Mouse (Mus musculus): ENCODE measurements around the gene Olfr770.
"Not testable (repeated sequence)": the region's sequence is repeated elsewhere in the genome, so short reads cannot be mapped to it uniquely, and the experiment has no call there.

Olfr770 gene

DNA sequence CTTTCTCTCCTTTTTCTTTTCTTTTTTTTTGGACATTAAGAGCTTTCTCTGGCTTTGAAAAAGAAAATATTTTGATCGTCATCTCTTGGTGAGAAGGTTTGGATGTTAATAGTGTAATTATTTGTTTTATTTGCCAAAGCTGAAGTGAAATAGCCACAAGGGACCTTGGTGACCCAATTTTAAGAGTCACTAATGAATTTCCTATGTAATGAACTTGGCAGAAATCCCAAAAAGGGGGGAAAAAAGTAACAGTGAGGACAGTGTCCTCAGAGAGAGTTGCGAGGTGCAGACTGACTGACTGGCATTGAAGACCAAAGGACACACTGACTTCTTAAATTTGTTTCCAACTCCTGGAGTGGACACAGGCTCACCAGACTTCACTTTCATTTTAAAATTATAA lies at the start of gene Olfr770:
TSS of gene Olfr770 (minus strand) at position 101 of the 400 bp plus-strand sequence.
- no peak for DNase-seq (ENCODE audit: extremely low read depth, low read depth, low spot score)

DNA sequence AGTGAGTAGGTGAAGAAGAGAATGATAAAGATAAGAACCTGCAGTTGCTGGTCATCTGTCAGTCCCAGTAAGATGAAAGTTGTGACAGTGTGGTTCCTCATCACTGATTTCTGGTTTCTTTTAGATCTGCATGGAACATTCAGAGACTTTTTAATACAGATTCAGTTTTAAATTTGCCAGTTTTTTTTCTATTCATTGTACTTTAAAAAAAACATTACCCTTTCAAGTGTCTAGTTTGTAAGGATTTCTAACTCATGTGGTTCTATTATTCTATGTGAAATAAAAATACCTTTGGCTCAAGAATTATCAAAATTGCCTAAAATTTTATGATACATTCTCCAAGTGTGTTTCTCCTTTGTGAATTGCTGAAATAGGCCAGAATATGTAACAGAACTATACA lies 48.5 kb upstream of the Olfr770 start, which contains the start of gene Olfr773:
TSS of gene Olfr773 (minus strand) at position 101 of the 400 bp plus-strand sequence.
- not testable (repeated sequence) for DNase-seq (ENCODE audit: extremely low read depth, low read depth, low spot score)

DNA sequence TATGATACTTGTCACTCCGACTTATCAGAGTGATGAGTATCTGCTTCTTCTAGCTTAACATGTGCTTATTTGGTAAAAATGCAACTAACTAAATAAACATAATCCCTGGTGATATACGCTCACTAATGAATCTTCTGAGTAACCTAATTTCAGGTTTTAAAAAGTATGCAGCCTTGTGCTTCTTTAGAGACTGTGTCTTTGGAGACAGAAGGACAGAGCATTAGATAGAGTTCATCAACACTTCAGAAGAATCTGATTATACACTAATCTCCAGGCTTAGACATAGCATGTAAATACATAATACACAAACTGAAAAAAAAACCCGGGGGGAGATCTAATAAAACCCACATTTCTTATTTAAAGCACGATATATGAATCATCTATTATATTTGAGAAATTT lies 39.0 kb upstream of the Olfr770 start, which contains the start of gene Olfr772:
TSS of gene Olfr772 (minus strand) at position 101 of the 400 bp plus-strand sequence.
- not testable (repeated sequence) for DNase-seq (ENCODE audit: extremely low read depth, low read depth, low spot score)

DNA sequence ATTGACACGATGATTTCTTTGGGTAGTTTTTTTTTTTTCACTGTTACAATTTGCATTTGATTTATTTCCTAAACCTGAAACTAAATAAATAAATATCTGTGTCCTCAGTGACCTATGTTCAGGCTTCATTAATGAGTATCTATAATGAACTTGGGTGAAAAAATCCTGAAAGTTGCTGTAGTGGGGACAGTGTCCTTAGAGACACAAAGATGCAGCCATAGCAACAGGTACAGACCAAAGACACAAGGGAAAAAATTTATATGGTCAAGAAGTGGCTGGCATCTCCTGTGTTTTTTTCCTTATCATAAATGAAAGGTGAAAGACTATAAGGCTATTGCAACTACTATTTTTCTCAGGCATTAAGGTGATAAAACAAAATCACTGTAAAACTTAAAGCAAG lies 25.9 kb upstream of the Olfr770 start, which contains the start of gene Olfr771:
TSS of gene Olfr771 (minus strand) at position 101 of the 400 bp plus-strand sequence.
- no peak for DNase-seq (ENCODE audit: extremely low read depth, low read depth, low spot score)

DNA sequence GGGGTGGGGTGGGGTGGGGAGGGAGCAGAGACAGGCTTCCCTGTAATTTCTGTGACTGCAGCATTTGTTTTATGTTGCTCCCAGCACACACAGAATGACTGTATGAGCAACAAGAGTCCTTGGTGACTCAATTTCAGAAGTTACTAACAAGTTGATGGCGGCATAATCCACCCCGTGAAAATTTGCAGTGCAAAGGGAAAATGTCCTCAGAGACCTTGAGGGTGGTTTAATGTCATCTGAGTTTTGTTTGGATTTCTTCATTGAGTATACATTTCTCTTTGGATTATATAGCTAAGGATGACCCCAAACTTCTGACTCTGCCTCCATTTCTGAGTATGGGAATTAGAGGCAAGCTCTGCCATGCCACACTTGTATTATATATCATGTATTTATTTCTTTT lies 21.0 kb downstream of the Olfr770 start, which contains the start of gene Olfr769:
TSS of gene Olfr769 (minus strand) at position 101 of the 400 bp plus-strand sequence.
- no peak for DNase-seq (ENCODE audit: extremely low read depth, low read depth, low spot score)

DNA sequence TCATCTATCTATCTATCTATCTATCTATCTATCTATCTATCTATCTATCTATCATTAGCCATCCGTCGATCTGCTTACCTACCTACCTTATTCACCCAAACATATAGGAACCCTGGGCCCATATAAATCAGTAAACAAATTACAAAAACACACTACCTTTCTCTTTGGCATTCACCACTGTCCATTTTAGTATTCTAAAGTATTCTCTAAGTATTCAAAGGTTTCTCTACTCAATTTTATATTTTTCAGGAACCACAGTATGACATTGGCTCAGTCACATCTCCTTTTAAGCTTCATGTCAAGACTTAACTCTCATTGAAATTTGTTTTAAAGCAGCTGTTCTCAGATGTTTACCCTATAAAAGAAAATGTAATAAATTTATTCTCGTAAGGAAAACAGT lies 23.7 kb downstream of the Olfr770 start:
- DNase-seq (ENCODE audit: extremely low read depth, low read depth, low spot score), result no peak

DNA sequence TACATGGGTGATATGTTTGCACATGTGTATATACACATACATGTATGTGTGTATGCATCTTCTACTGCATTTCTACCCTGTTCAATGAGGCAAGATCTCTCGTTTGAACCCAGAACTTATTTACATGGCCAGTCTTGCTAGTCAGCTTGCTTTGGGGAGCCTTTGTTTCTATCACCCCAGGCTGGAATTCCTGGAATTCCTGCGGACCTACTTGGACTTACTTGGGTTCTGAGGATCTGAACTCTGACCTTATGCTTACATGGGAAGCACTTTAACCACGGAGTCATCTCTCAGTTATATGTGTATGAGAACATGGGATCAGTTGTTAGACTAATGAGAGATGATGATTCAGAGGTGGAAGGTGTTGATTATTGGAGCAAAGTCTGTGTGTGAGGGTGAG lies 37.6 kb downstream of the Olfr770 start:
- DNase-seq (ENCODE audit: extremely low read depth, low read depth, low spot score), result no peak

DNA sequence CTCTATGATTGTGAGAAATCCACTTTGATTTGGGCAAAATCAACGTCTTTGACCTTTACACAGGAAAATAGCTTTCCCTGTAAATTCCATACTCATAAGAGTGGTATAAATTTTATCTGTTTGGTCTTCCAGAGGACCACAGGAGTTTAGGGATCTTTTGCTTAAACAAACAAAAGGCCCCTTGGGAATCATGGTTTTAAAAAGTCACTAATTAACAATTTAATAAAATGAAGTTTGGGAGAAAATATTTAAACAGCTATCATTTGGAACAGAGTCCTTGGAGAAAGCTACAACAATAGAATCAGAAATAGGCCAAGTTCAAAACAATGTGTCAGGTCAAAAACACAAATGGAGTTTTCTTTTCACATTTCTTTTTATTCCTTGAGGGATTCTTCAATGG lies 39.5 kb downstream of the Olfr770 start, which contains the start of gene Olfr768:
TSS of gene Olfr768 (minus strand) at position 101 of the 400 bp plus-strand sequence.
- DNase-seq (ENCODE audit: extremely low read depth, low read depth, low spot score), result no peak

DNA sequence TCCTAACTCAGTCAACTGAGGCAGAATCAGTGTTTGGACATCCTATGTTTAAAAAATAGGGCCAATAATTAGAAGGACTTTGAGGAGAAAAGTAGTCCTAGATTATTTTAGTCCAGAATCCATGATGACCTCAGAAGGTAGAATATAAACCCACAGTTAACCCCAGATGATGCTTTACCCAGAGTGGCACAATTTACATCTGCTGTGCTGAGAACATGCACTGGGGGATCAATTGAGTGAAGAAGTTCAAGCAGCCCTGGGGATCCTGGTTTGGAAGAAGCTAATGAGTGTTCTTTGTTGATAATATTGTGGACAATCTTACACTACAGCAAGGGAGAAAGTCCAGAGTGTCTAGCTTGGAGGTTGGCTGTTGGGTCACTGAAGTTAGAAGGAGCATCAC lies 56.0 kb downstream of the Olfr770 start, which contains the start of gene Olfr767:
TSS of gene Olfr767 (minus strand) at position 101 of the 400 bp plus-strand sequence.
- DNase-seq (ENCODE audit: extremely low read depth, low read depth, low spot score), result not testable (repeated sequence)

All from fat pad, adult 2 months (tissue).